Comparison of ENCODE assay signal across 27 mouse cellular contexts in genomic region chr8:22058368-22058767, GRCm38 (mm10). TPM values are rescaled to one million over a fixed set of nuclear protein-coding genes. Genes with fewer than 3 reads are reported as not detected.
DNase-seq lines count a peak whose midpoint lies in the region; ATAC-seq lines count a peak whose summit lies in the region.
"Had no signal": no experiment of that assay in that cellular context is flagged by ENCODE, and none has a peak within 500 bp of the region (broad histone marks: within the 10 kb centered on the region; RNA-seq: fewer than 3 reads in every experiment).

No protein-coding gene starts in this region.

- no peak overlapping the region for H3K9ac ChIP-seq in hindbrain, embryonic 15.5 days
- peak overlapping the region; percentile 90 for H3K9ac ChIP-seq in liver, embryonic 12.5 days
- H3K9ac ChIP-seq: embryonic facial prominence, embryonic 13.5 days; hindbrain, embryonic 13.5 days; kidney, embryonic 15.5 days had no signal

- H3K4me1 ChIP-seq in hindbrain, embryonic 15.5 days (replicated peaks) = peaks cover 10% of the 10 kb centered on the region
- peaks cover 10% of the 10 kb centered on the region for H3K4me1 ChIP-seq in hindbrain, embryonic 10.5 days (replicated peaks)
- H3K4me1 ChIP-seq in liver, embryonic 12.5 days = peaks cover 75% of the 10 kb centered on the region

- H3K4me2 ChIP-seq in hindbrain, embryonic 15.5 days = 0 out of 2 replicates have a peak overlapping the region, but pooled peaks have one; percentile 4
- H3K4me2 ChIP-seq in liver, embryonic 12.5 days = peak overlapping the region; percentile 87
- H3K4me2 ChIP-seq: embryonic facial prominence, embryonic 13.5 days; kidney, embryonic 15.5 days had no signal

- peaks cover 9% of the 10 kb centered on the region for H3K27me3 ChIP-seq in hindbrain, embryonic 15.5 days
- peaks cover 18% of the 10 kb centered on the region for H3K27me3 ChIP-seq in hindbrain, embryonic 10.5 days (ENCODE audit: insufficient read depth, poor library complexity, severe bottlenecking)
- no peaks in the 10 kb centered on the region for H3K27me3 ChIP-seq in liver, embryonic 12.5 days (replicated peaks)

- WGBS in hindbrain, embryonic 15.5 days = 86% methylated on average over 9 of the region's 9 CpGs
- WGBS in hindbrain, embryonic 10.5 days = 80% methylated on average over 9 of the region's 9 CpGs
- 19% methylated on average over 9 of the region's 9 CpGs for WGBS in liver, embryonic 12.5 days (ENCODE audit: insufficient replicate concordance)

- no peak for DNase-seq in hindbrain, embryonic 10.5 days (ENCODE audit: low spot score)
- DNase-seq in c-Kit-negative CD71-positive TER-119-positive erythroid progenitor cells, embryonic 14.5 days (ENCODE audit: low read depth, low spot score) = peak; percentile 36
- DNase-seq in cerebellum, adult 11-12 months = no peak
- DNase-seq in kidney, postnatal 36 days = no peak
- DNase-seq: adrenal gland, postnatal 10 days; B cell, adult 2 months; cerebellum, adult 18-20 months; cerebellum, postnatal 25 days; embryo, embryonic 11 days; gastrocnemius, adult 2 months; heart, postnatal 14 days; kidney, postnatal 4 days; layer of hippocampus, adult 9-11 months; lung, postnatal 4 days; thymus, adult 18-20 months had no signal

- ATAC-seq in hindbrain, embryonic 15.5 days (ENCODE audit: low FRiP score, low read depth) = no peak
- ATAC-seq in liver, embryonic 12.5 days = peak; percentile 46
- ATAC-seq in megakaryocyte-erythroid progenitor cell, adult 5-6 weeks (replicated peaks; ENCODE audit: low FRiP score, low TSS enrichment, poor library complexity, severe bottlenecking) = peak; percentile 27
- ATAC-seq: forebrain, embryonic 14.5 days; intestine, embryonic 16.5 days had no signal

- H3K36me3 ChIP-seq in hindbrain, embryonic 15.5 days = no peaks in the 10 kb centered on the region; the same call in 1 of the 2 replicates
- H3K36me3 ChIP-seq in hindbrain, embryonic 10.5 days = peaks cover 11% of the 10 kb centered on the region
- peaks cover 19% of the 10 kb centered on the region for H3K36me3 ChIP-seq in liver, embryonic 12.5 days

- no peaks in the 10 kb centered on the region for H3K9me3 ChIP-seq in hindbrain, embryonic 15.5 days
- H3K9me3 ChIP-seq in hindbrain, embryonic 10.5 days = 0 out of 2 replicates have a peak, but pooled peaks cover 5% of the 10 kb centered on the region
- no peaks in the 10 kb centered on the region for H3K9me3 ChIP-seq in liver, embryonic 12.5 days (replicated peaks)
- H3K9me3 ChIP-seq: embryonic facial prominence, embryonic 13.5 days; heart, embryonic 10.5 days; hindbrain, embryonic 13.5 days; kidney, embryonic 15.5 days; midbrain, embryonic 10.5 days had no signal

- H3K4me3 ChIP-seq in hindbrain, embryonic 15.5 days = no peak overlapping the region
- no peak overlapping the region for H3K4me3 ChIP-seq in hindbrain, embryonic 10.5 days
- H3K4me3 ChIP-seq in liver, embryonic 12.5 days = peak overlapping the region; percentile 90
- H3K4me3 ChIP-seq: embryonic facial prominence, embryonic 13.5 days; gastrocnemius, adult 2 months; hindbrain, embryonic 13.5 days; kidney, embryonic 15.5 days had no signal

- H3K27ac ChIP-seq in hindbrain, embryonic 15.5 days (replicated peaks) = no peak overlapping the region
- H3K27ac ChIP-seq in hindbrain, embryonic 10.5 days = no peak overlapping the region
- peak overlapping the region; percentile 94 for H3K27ac ChIP-seq in liver, embryonic 12.5 days
- H3K27ac ChIP-seq: embryonic facial prominence, embryonic 13.5 days; gastrocnemius, adult 2 months; heart, embryonic 10.5 days; hindbrain, embryonic 13.5 days; kidney, embryonic 15.5 days; midbrain, embryonic 10.5 days had no signal

RNA-seq across cellular contexts. Expression of gene Atp7b, which starts 1.7 kb away (rescaled TPM):
- 1.8 and 2.0 TPM in 2 replicates for polyA plus RNA-seq in hindbrain, embryonic 15.5 days (2015; fragmentation: Nextera tagmentation; extraction: Ambion mirVana)
- 2.5 TPM in 2 replicates for polyA plus RNA-seq in hindbrain, embryonic 10.5 days (2016; fragmentation: Nextera tagmentation; extraction: Ambion mirVana)
- 14.3 and 15.8 TPM in 2 replicates for polyA plus RNA-seq in liver, embryonic 12.5 days (2016; fragmentation: Nextera tagmentation; extraction: Ambion mirVana)
- total RNA-seq in megakaryocyte-erythroid progenitor cell, adult 5-6 weeks (2014; fragmentation: Nextera tagmentation) = 50.4 and 51.5 TPM in 2 replicates
- total RNA-seq in megakaryocyte-erythroid progenitor cell, adult 5-6 weeks (2017) = 14.3 and 29.1 TPM in 2 replicates
- total RNA-seq: monocyte, adult 5-6 weeks; neutrophil, adult 5-6 weeks had no signal

RNA-seq across cellular contexts. Expression of gene Alg11, which starts 2.2 kb away (rescaled TPM):
- polyA plus RNA-seq in hindbrain, embryonic 15.5 days (2015; fragmentation: Nextera tagmentation; extraction: Ambion mirVana) = 37.9 and 40.9 TPM in 2 replicates
- polyA plus RNA-seq in hindbrain, embryonic 10.5 days (2016; fragmentation: Nextera tagmentation; extraction: Ambion mirVana) = 30.3 and 34.4 TPM in 2 replicates
- 15.1 and 15.2 TPM in 2 replicates for polyA plus RNA-seq in liver, embryonic 12.5 days (2016; fragmentation: Nextera tagmentation; extraction: Ambion mirVana)
- 15.7 and 19.1 TPM in 2 replicates for total RNA-seq in megakaryocyte-erythroid progenitor cell, adult 5-6 weeks (2014; fragmentation: Nextera tagmentation)
- total RNA-seq in megakaryocyte-erythroid progenitor cell, adult 5-6 weeks (2017) = 19.9 and 22.9 TPM in 2 replicates
